Mouse (Mus musculus): ENCODE measurements at regions not wholly inside any gene's neighbourhood (a gene's known extent, or its start where the extent isn't known, plus 50 kb on each side); places are given as distances from the start of the nearest gene placed in this dataset.

GRCm38 (mm10) chr8:107860251-107860650, 82.2 kb upstream of the Zfhx3 start:
- no peak overlapping the region for H3K4me3 ChIP-seq (ENCODE audit: low read depth, low read length)
- no peaks in the 10 kb centered on the region for H3K27me3 ChIP-seq (ENCODE audit: control insufficient read depth, insufficient read depth, low read length)
- no peak overlapping the region for H3K4me2 ChIP-seq
- H3K9me3 ChIP-seq (ENCODE audit: control insufficient read depth, low read length) = no peaks in the 10 kb centered on the region
- peaks cover 5% of the 10 kb centered on the region; the same call in 1 of the 2 replicates for H3K4me1 ChIP-seq (ENCODE audit: control insufficient read depth, insufficient read depth, low read length)
- H3K9ac ChIP-seq (ENCODE audit: low read length) = no peak overlapping the region
- H3K36me3 ChIP-seq (ENCODE audit: control insufficient read depth, insufficient read depth, low read length) = no peaks in the 10 kb centered on the region
- ATAC-seq (ENCODE audit: low FRiP score) (no peak), DNase-seq (ENCODE audit: low spot score, missing footprints) (no peak)
- H3K27ac ChIP-seq (ENCODE audit: low read depth, low read length) = no peak overlapping the region
- 72% methylated on average over 4 of the region's 4 CpGs for WGBS

GRCm38 (mm10) chr8:107864802-107865651, 77.4 kb upstream of the Zfhx3 start:
- no peaks in the 10 kb centered on the region for H3K9me3 ChIP-seq (ENCODE audit: control insufficient read depth, low read length)
- WGBS = 71% methylated on average over 14 of the region's 14 CpGs
- no peak overlapping the region for H3K9ac ChIP-seq (ENCODE audit: low read length)

GRCm38 (mm10) chr8:107865744-107866143, 76.7 kb upstream of the Zfhx3 start:
- H3K4me3 ChIP-seq (ENCODE audit: low read depth, low read length) = no peak overlapping the region
- no peak overlapping the region for H3K4me2 ChIP-seq
- peaks cover under 1% of the 10 kb centered on the region; the same call in 1 of the 2 replicates for H3K4me1 ChIP-seq (ENCODE audit: control insufficient read depth, insufficient read depth, low read length)
- peak; percentile 61 for DNase-seq (ENCODE audit: low spot score, missing footprints)
- no peak for ATAC-seq (ENCODE audit: low FRiP score)
- H3K9me3 ChIP-seq (ENCODE audit: control insufficient read depth, low read length) = no peaks in the 10 kb centered on the region
- H3K27me3 ChIP-seq (ENCODE audit: control insufficient read depth, insufficient read depth, low read length) = no peaks in the 10 kb centered on the region
- H3K27ac ChIP-seq (ENCODE audit: low read depth, low read length) = no peak overlapping the region
- WGBS = 79% methylated on average over 4 of the region's 4 CpGs
- no peaks in the 10 kb centered on the region for H3K36me3 ChIP-seq (ENCODE audit: control insufficient read depth, insufficient read depth, low read length)
- no peak overlapping the region for H3K9ac ChIP-seq (ENCODE audit: low read length)

More at GRCm38 (mm10) chr8:107864802-107865651, 77.4 kb upstream of the Zfhx3 start:
- no peak for ATAC-seq (ENCODE audit: low FRiP score)
- H3K27ac ChIP-seq (ENCODE audit: low read depth, low read length) = no peak overlapping the region
- peak; percentile 60 for DNase-seq (ENCODE audit: low spot score, missing footprints)
- no peak overlapping the region for H3K4me2 ChIP-seq
- peaks cover 5% of the 10 kb centered on the region; the same call in 1 of the 2 replicates for H3K4me1 ChIP-seq (ENCODE audit: control insufficient read depth, insufficient read depth, low read length)
- H3K36me3 ChIP-seq (ENCODE audit: control insufficient read depth, insufficient read depth, low read length) = no peaks in the 10 kb centered on the region
- no peak overlapping the region for H3K4me3 ChIP-seq (ENCODE audit: low read depth, low read length)
- no peaks in the 10 kb centered on the region for H3K27me3 ChIP-seq (ENCODE audit: control insufficient read depth, insufficient read depth, low read length)

GRCm38 (mm10) chr8:107871718-107872117, 70.7 kb upstream of the Zfhx3 start:
- no peaks in the 10 kb centered on the region for H3K27me3 ChIP-seq (ENCODE audit: control insufficient read depth, insufficient read depth, low read length)
- H3K4me2 ChIP-seq = peak overlapping the region; percentile 32
- no peaks in the 10 kb centered on the region for H3K9me3 ChIP-seq (ENCODE audit: control insufficient read depth, low read length)
- no peak for ATAC-seq (ENCODE audit: low FRiP score)
- peak overlapping the region; percentile 25; the same call in 1 of the 2 replicates for H3K9ac ChIP-seq (ENCODE audit: low read length)
- peak; percentile 85 for DNase-seq (ENCODE audit: low spot score, missing footprints)
- no peaks in the 10 kb centered on the region for H3K36me3 ChIP-seq (ENCODE audit: control insufficient read depth, insufficient read depth, low read length)
- H3K27ac ChIP-seq (ENCODE audit: low read depth, low read length) = no peak overlapping the region
- 44% methylated on average over 15 of the region's 15 CpGs for WGBS
- peaks cover 7% of the 10 kb centered on the region; the same call in 1 of the 2 replicates for H3K4me1 ChIP-seq (ENCODE audit: control insufficient read depth, insufficient read depth, low read length)
- no peak overlapping the region for H3K4me3 ChIP-seq (ENCODE audit: low read depth, low read length)

- H3K4me1 ChIP-seq (ENCODE audit: control insufficient read depth, insufficient read depth, low read length) = peaks cover 7% of the 10 kb centered on the region; the same call in 1 of the 2 replicates
- DNase-seq (ENCODE audit: low spot score, missing footprints) (no peak), ATAC-seq (ENCODE audit: low FRiP score) (no peak)
- WGBS = 39% methylated on average over 11 of the region's 11 CpGs
- peak overlapping the region; percentile 25; the same call in 1 of the 2 replicates for H3K9ac ChIP-seq (ENCODE audit: low read length)
- no peak overlapping the region for H3K27ac ChIP-seq (ENCODE audit: low read depth, low read length)
- no peaks in the 10 kb centered on the region for H3K36me3 ChIP-seq (ENCODE audit: control insufficient read depth, insufficient read depth, low read length)
- H3K4me3 ChIP-seq (ENCODE audit: low read depth, low read length) = no peak overlapping the region
- no peaks in the 10 kb centered on the region for H3K27me3 ChIP-seq (ENCODE audit: control insufficient read depth, insufficient read depth, low read length)
- H3K9me3 ChIP-seq (ENCODE audit: control insufficient read depth, low read length) = no peaks in the 10 kb centered on the region
- peak overlapping the region; percentile 32 for H3K4me2 ChIP-seq
Measured at GRCm38 (mm10) chr8:107872121-107872520, 70.3 kb upstream of the Zfhx3 start.

- DNase-seq (ENCODE audit: low spot score, missing footprints) (no peak), ATAC-seq (ENCODE audit: low FRiP score) (no peak)
- H3K4me2 ChIP-seq = no peak overlapping the region
- no peak overlapping the region for H3K9ac ChIP-seq (ENCODE audit: low read length)
- H3K4me1 ChIP-seq (ENCODE audit: control insufficient read depth, insufficient read depth, low read length) = peaks cover 7% of the 10 kb centered on the region; the same call in 1 of the 2 replicates
- WGBS = 36% methylated on average over 2 of the region's 2 CpGs
- H3K27me3 ChIP-seq (ENCODE audit: control insufficient read depth, insufficient read depth, low read length) = no peaks in the 10 kb centered on the region; the same call in 1 of the 2 replicates
- no peak overlapping the region for H3K27ac ChIP-seq (ENCODE audit: low read depth, low read length)
- H3K9me3 ChIP-seq (ENCODE audit: control insufficient read depth, low read length) = no peaks in the 10 kb centered on the region
- H3K36me3 ChIP-seq (ENCODE audit: control insufficient read depth, insufficient read depth, low read length) = no peaks in the 10 kb centered on the region
- no peak overlapping the region for H3K4me3 ChIP-seq (ENCODE audit: low read depth, low read length)
Measured at GRCm38 (mm10) chr8:107876455-107876854, 66.0 kb upstream of the Zfhx3 start.

- Histone ChIP-seq H3K36me3 (ENCODE audit: control insufficient read depth, insufficient read depth, low read length) (no peaks in the 10 kb centered on the region), H3K27me3 (ENCODE audit: control insufficient read depth, insufficient read depth, low read length) (no peaks in the 10 kb centered on the region; the same call in 1 of the 2 replicates), H3K4me3 (ENCODE audit: low read depth, low read length) (no peak overlapping the region), H3K9ac (ENCODE audit: low read length) (no peak overlapping the region), H3K4me2 (no peak overlapping the region), H3K9me3 (ENCODE audit: control insufficient read depth, low read length) (peaks cover 2% of the 10 kb centered on the region; the same call in 1 of the 2 replicates), H3K27ac (ENCODE audit: low read depth, low read length) (no peak overlapping the region), H3K4me1 (ENCODE audit: control insufficient read depth, insufficient read depth, low read length) (peaks cover 10% of the 10 kb centered on the region; the same call in 1 of the 2 replicates)
- 22% methylated on average over 7 of the region's 7 CpGs for WGBS
- DNase-seq (ENCODE audit: low spot score, missing footprints) (peak; percentile 96), ATAC-seq (ENCODE audit: low FRiP score) (no peak)
Measured at GRCm38 (mm10) chr8:107881851-107882250, 60.6 kb upstream of the Zfhx3 start.

GRCm38 (mm10) chr8:107885547-107885946, 56.9 kb upstream of the Zfhx3 start:
- H3K27ac ChIP-seq (ENCODE audit: low read depth, low read length) = no peak overlapping the region
- no peaks in the 10 kb centered on the region for H3K36me3 ChIP-seq (ENCODE audit: control insufficient read depth, insufficient read depth, low read length)
- H3K4me3 ChIP-seq (ENCODE audit: low read depth, low read length) = no peak overlapping the region
- H3K9me3 ChIP-seq (ENCODE audit: control insufficient read depth, low read length) = peaks cover 2% of the 10 kb centered on the region; the same call in 1 of the 2 replicates
- ATAC-seq (ENCODE audit: low FRiP score) = no peak
- no peak for DNase-seq (ENCODE audit: low spot score, missing footprints)
- H3K4me1 ChIP-seq (ENCODE audit: control insufficient read depth, insufficient read depth, low read length) = peaks cover 10% of the 10 kb centered on the region; the same call in 1 of the 2 replicates
- no peaks in the 10 kb centered on the region for H3K27me3 ChIP-seq (ENCODE audit: control insufficient read depth, insufficient read depth, low read length)
- no peak overlapping the region for H3K9ac ChIP-seq (ENCODE audit: low read length)
- H3K4me2 ChIP-seq = no peak overlapping the region
- 44% methylated on average over 7 of the region's 7 CpGs for WGBS

- DNase-seq (ENCODE audit: low spot score, missing footprints) (peak; percentile 85), ATAC-seq (ENCODE audit: low FRiP score) (no peak)
- H3K9ac ChIP-seq (ENCODE audit: low read length) = no peak overlapping the region
Measured at GRCm38 (mm10) chr8:107885971-107886370, 56.5 kb upstream of the Zfhx3 start.

More at GRCm38 (mm10) chr8:107885971-107886370, 56.5 kb upstream of the Zfhx3 start:
- no peak overlapping the region for H3K4me2 ChIP-seq
- no peak overlapping the region for H3K4me3 ChIP-seq (ENCODE audit: low read depth, low read length)
- no peaks in the 10 kb centered on the region for H3K36me3 ChIP-seq (ENCODE audit: control insufficient read depth, insufficient read depth, low read length)
- no peak overlapping the region for H3K27ac ChIP-seq (ENCODE audit: low read depth, low read length)
- H3K27me3 ChIP-seq (ENCODE audit: control insufficient read depth, insufficient read depth, low read length) = no peaks in the 10 kb centered on the region
- peaks cover 2% of the 10 kb centered on the region; the same call in 1 of the 2 replicates for H3K9me3 ChIP-seq (ENCODE audit: control insufficient read depth, low read length)
- 58% methylated on average over 5 of the region's 5 CpGs for WGBS
- peaks cover 10% of the 10 kb centered on the region; the same call in 1 of the 2 replicates for H3K4me1 ChIP-seq (ENCODE audit: control insufficient read depth, insufficient read depth, low read length)
